14 mouse cellular contexts compared by ENCODE assay signal in genomic region chr14:22373361-22373745, GRCm38 (mm10).
"Had no signal": no experiment of that assay in that cellular context is flagged by ENCODE, and none has a peak within 500 bp of the region (broad histone marks: within the 10 kb centered on the region; RNA-seq: fewer than 3 reads in every experiment).

No protein-coding gene starts in this region.

- DNase-seq: kidney, adult 11 months; kidney, postnatal 10 days; kidney, postnatal 4 days; lung, embryonic 14.5 days; lung, postnatal 10 days; lung, postnatal 4 days; midbrain, embryonic 14.5 days; retina, postnatal 1 day; right cerebral cortex, postnatal 4 days; thymus, postnatal 4 days had no signal

- H3K9me3 ChIP-seq: liver, embryonic 12.5 days; midbrain, embryonic 10.5 days; neural tube, embryonic 12.5 days had no signal

- H3K9ac ChIP-seq: liver, embryonic 12.5 days; lung, embryonic 14.5 days; neural tube, embryonic 12.5 days had no signal

- ATAC-seq: liver, embryonic 12.5 days had no signal

- H3K27me3 ChIP-seq: liver, embryonic 12.5 days; neural tube, embryonic 12.5 days had no signal

- H3K36me3 ChIP-seq: liver, embryonic 12.5 days; midbrain, embryonic 10.5 days; neural tube, embryonic 12.5 days had no signal

- H3K4me2 ChIP-seq: liver, embryonic 12.5 days; lung, embryonic 14.5 days; neural tube, embryonic 12.5 days had no signal

- H3K4me1 ChIP-seq: liver, embryonic 12.5 days; midbrain, embryonic 10.5 days; neural tube, embryonic 12.5 days had no signal

- H3K4me3 ChIP-seq: layer of hippocampus, adult 2 months; liver, embryonic 12.5 days; midbrain, embryonic 10.5 days; neural tube, embryonic 12.5 days had no signal

- H3K27ac ChIP-seq: layer of hippocampus, adult 2 months; liver, embryonic 12.5 days; midbrain, embryonic 10.5 days; neural tube, embryonic 12.5 days had no signal
